Mouse (Mus musculus) neutrophil, adult 5-6 weeks (primary cell): ENCODE results near the gene Tlr11. TPM values are rescaled to one million over a fixed set of nuclear protein-coding genes. Genes with fewer than 3 reads are reported as not detected.

Source experiments
- ATAC-seq: fragments of 151-379, 151-347 bp; 2 replicates; pipeline ENCODE4 v1.8.0; 2017; ENCODE audit warnings: mild to moderate bottlenecking, moderate TSS enrichment; ENCODE audit not compliant: insufficient number of reproducible peaks, poor library complexity, low FRiP score, severe bottlenecking; ENCODE audit errors: extremely low read depth
- total RNA-seq: library from RNA; stranded (forward); fragments of 200-1000 nt; gene quantifications from 2 replicates; pipeline ENCODE4 v1.2.3, GENCODE M21; 2017

The Tlr11 gene
- 0.12 TPM in 1 of 2 replicates, not detected in the other for total RNA-seq

DNA sequence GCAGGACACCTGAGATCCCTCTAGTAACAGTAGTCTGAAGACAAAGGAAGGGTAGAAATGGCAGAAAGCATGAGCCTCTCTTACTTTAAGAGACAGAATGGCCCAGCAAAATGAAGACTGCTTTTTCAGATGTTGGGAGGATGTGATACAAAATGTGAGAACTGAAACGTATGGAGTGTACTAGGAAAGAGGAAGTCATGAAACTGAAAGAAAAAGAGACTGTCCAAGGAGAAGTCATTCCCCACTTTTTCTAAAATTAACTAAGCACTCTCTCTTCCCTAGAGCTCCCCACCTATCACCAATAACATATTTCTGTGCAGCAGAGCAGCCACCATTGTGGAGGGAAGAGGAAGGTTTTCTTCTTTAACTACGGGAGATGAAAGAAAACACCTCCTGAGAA, at the start of gene Tlr11:
TSS of gene Tlr11 (plus strand) at position 322 of the 400 bp plus-strand sequence.
- ATAC-seq: no peak

DNA sequence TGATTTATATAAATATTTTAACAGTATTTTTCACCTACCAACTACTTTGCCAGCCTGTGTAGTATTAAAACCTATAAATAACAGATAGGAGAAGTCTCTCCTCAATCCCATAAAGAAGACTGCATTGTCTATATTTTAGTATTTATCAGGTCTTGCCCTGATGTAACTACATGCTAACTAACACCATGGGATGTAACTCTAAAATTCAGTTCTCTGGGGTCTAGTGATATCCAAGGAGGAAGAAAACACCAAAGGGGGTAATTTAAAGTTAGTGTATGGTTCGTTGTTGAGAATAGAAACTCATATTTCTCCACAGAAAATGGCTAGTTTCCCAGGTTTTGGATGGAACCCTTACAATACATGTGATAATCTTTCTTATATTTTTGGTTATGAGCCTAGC, 31.1 kb upstream of the Tlr11 start, which contains the start of gene Olfr734:
TSS of gene Olfr734 (minus strand) at position 101 of the 400 bp plus-strand sequence.
- no peak for ATAC-seq

DNA sequence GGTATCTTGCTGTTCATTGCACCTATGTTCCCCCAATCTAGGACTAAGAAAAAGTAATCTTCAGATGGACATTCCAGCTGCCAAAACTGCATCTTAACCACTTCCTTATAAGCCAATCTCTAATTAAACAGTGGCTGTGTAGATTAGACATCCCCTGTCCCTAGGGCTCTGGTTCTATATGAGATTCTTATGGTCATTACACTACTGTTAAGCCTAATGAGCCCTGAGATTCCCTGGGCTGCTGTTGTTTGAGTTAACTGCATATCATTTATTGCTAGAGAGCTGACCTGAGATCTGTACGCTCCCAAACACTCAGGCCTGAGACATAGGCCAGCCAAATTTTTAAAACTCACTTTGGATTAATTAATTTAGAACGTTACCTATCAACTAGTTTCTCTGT, 8.9 kb upstream of the Tlr11 start, which contains the start of gene Olfr735:
TSS of gene Olfr735 (minus strand) at position 77 of the 400 bp plus-strand sequence.
- ATAC-seq: no peak

DNA sequence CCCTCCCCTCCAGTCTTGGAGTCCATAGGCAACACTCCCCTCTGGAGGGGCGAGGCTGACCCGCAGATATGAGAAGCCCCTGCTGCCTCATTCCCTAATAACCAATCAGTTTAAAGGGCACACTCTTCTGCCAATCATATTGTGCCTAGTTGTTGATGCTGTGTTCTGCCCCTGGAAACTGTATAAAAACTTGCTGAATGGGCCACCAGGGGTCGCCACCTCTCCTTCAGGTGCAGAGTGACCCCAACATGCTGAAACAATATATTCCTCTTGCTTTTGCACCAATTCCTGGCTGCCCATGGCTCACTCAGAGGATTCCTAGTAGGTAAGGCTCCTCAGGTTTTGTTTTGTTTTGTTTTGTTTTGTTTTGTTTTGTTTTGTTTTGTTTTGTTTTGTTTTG, 5.3 kb upstream of the Tlr11 start:
- no peak for ATAC-seq

DNA sequence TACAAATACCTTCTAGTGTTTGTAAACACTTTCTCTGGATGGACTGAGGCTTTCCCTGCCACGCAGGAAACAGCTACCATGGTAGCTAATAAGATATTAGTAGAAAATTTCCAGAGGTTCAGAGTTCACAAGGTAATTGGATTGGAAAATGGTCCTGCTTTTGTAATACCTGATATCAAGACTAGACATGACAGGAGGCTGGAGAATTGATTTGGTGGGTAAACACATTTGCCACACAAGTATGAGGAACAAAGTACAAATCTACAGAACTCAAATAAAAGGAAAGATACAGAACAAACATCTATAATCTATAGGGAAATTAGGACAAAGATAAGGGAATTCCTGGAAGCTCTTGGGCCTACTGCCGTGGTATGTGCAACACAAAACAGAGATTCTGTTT, 989 bp upstream of the Tlr11 start:
- ATAC-seq: no peak

DNA sequence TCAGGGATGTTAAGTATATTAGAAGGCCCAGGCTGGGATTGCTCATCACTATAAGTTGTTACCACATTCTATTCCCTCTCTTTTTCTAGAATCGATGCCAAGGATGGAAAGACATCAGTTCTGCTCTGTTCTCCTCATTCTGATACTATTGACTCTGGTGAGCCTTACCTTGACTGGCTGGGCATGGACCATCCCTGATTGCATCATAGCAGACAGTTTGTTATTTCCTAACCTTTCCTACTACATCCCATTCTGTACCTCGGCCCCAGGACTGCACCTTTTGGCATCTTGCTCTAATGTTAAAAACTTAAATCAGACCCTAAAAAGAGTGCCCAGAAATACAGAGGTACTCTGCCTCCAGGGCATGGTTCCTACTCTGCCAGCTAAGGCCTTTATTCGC, 2.8 kb downstream of the Tlr11 start:
- no peak for ATAC-seq

DNA sequence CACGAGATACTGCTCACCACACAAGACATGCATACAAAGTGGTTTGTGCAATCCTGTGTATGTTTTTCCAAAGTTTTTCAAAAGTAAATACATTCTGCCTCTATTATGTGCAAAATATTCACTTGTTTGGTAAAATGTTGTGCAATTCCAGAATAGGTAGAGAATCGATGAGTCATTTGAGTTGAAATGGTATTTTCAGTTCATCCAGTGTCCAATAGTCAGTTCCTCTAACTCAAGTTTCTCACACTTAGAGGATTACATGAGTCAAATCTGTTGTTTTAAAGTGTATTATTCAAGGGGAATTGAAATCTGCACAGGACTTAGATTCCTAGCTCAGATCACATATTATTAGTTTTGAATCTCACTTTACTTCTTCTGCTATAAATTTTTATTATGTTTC, 5.8 kb downstream of the Tlr11 start:
- no peak for ATAC-seq

DNA sequence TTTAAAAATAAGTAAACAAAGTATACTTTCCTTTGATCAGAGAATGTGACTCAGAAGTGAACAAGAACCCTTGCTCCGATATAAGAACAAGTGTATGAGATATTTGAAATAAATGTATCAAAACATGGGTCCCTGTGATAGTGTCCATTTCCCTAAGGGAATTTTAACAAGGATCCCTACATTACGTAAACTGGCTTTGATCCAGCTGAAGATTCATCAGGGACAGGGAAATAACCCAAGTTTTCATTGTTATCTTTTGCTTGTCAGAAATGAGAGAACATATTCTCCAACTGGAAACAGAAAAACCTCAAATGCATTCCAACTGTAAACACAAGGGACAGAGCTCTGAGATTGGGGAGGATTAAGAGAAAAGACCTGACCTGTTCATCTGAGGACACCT, 23.1 kb downstream of the Tlr11 start, which contains the start of gene Olfr736:
TSS of gene Olfr736 (plus strand) at position 301 of the 400 bp plus-strand sequence.
- no peak for ATAC-seq

DNA sequence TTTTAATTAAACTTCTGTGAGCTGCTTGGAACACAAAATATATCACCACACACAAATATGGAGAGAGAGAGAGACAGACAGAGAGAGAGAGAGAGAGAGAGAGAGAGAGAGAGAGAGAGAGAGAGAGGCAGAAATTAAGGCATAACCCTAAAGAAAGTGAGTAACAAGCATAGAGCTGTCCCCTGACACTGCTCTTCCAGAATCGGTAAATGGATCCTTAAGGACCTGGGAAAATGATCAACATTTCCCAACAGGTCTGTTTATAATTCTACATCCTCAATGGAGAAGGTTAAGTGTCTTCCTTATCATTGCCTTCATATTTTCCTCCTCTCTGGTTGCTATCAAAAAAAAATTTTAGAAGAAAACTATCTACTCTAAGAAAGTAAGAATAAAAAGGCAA, 49.6 kb downstream of the Tlr11 start, which contains the start of gene Olfr738:
TSS of gene Olfr738 (plus strand) at position 301 of the 400 bp plus-strand sequence.
- no peak for ATAC-seq

Other genes with a start within 250 kb of the Tlr11 start
- not detected in 2 replicates for gene Olfr727, start 234.7 kb upstream of the Tlr11 start, total RNA-seq
- not detected in 2 replicates for gene Olfr728, start 215.2 kb upstream of the Tlr11 start, total RNA-seq
- gene Olfr729, start 205.0 kb upstream of the Tlr11 start, total RNA-seq: not detected in 2 replicates
- not detected in 2 replicates for gene Olfr730, start 169.7 kb upstream of the Tlr11 start, total RNA-seq
- not detected in 2 replicates for gene Olfr731, start 116.0 kb upstream of the Tlr11 start, total RNA-seq
- gene Olfr732, start 73.7 kb upstream of the Tlr11 start, total RNA-seq: not detected in 2 replicates
- gene Olfr733, start 56.4 kb upstream of the Tlr11 start, total RNA-seq: not detected in 2 replicates
- not detected in 2 replicates for gene Olfr734, start 31.2 kb upstream of the Tlr11 start, total RNA-seq
- gene Olfr735, start 9.0 kb upstream of the Tlr11 start, total RNA-seq: not detected in 2 replicates
- gene Olfr736, start 23.2 kb downstream of the Tlr11 start, total RNA-seq: not detected in 2 replicates
- not detected in 2 replicates for gene Olfr738, start 49.7 kb downstream of the Tlr11 start, total RNA-seq
- gene Olfr739, start 60.7 kb downstream of the Tlr11 start, total RNA-seq: not detected in 2 replicates
- gene Olfr740, start 87.6 kb downstream of the Tlr11 start, total RNA-seq: 0.23 TPM in 1 of 2 replicates, not detected in the other
- gene Olfr741, start 114.8 kb downstream of the Tlr11 start, total RNA-seq: 0.81 TPM in 1 of 2 replicates, not detected in the other
- not detected in 2 replicates for gene Olfr742, start 145.7 kb downstream of the Tlr11 start, total RNA-seq
- not detected in 2 replicates for gene Olfr743, start 163.9 kb downstream of the Tlr11 start, total RNA-seq